Mouse (Mus musculus) megakaryocyte, embryonic 14.5 days (primary cell): ENCODE measurements around the gene Capn15. TPM values are rescaled to one million over a fixed set of nuclear protein-coding genes. Genes with fewer than 3 reads are reported as not detected.

ENCODE experiments used
- H3K27me3 ChIP-seq: replicated peaks from 2 replicates; pipeline ENCODE3; 2012; ENCODE audit warnings: inconsistent platforms
- H3K36me3 ChIP-seq: replicated peaks from 2 replicates; pipeline ENCODE3; 2012; ENCODE audit warnings: low read length, inconsistent platforms, mixed read lengths
- H3K4me1 ChIP-seq: 2 replicates; pipeline ENCODE4 v1.6.1; 2012; ENCODE audit warnings: inconsistent platforms
- H3K4me3 ChIP-seq: replicated peaks from 2 replicates; pipeline ENCODE3; 2012; ENCODE audit warnings: moderate library complexity, mild to moderate bottlenecking, inconsistent platforms
- H3K9me3 ChIP-seq: 2 replicates; pipeline ENCODE4 v1.6.1; 2012; ENCODE audit warnings: inconsistent platforms
- FLI1 ChIP-seq: IDR thresholded peaks from 2 replicates; pipeline ENCODE4 v1.6.1; 2012; ENCODE audit warnings: low read length, inconsistent platforms, mixed read lengths
- GATA1 ChIP-seq: IDR thresholded peaks from 3 replicates; pipeline ENCODE4 v1.6.1; 2012; ENCODE audit warnings: mixed read lengths, low read length, inconsistent platforms, borderline replicate concordance
- polyA plus RNA-seq: library from polyadenylated mRNA; stranded (reverse); fragments of >175 nt; gene quantifications from 2 replicates; pipeline ENCODE4 v1.2.3, GENCODE M21; 2012; ENCODE audit warnings: low replicate concordance; ENCODE audit not compliant: insufficient read depth

Gene Capn15
- polyA plus RNA-seq, 1 experiment, result 12.2 TPM

- no peaks in the 10 kb centered on the region for H3K9me3 ChIP-seq
- peaks cover 2% of the 10 kb centered on the region for H3K27me3 ChIP-seq
- no peak for TF ChIP-seq GATA1
- H3K4me1 ChIP-seq, result peaks cover 63% of the 10 kb centered on the region
- H3K36me3 ChIP-seq, result peaks cover 52% of the 10 kb centered on the region
- H3K4me3 ChIP-seq, result peak overlapping the region; percentile 74
Measured at GRCm38 (mm10) chr17:25913186-25913876, 72.3 kb downstream of the Capn15 start.

- TF ChIP-seq FLI1, result no peak
- no peak for TF ChIP-seq GATA1
- Histone ChIP-seq H3K4me1 (peaks cover 53% of the 10 kb centered on the region), H3K27me3 (peaks cover 2% of the 10 kb centered on the region), H3K36me3 (peaks cover 52% of the 10 kb centered on the region), H3K4me3 (peak overlapping the region; percentile 2), H3K9me3 (no peaks in the 10 kb centered on the region)
Measured at GRCm38 (mm10) chr17:25911816-25912215, 73.8 kb downstream of the Capn15 start.

Other genes starting within 250 kb of the Capn15 start
- 1.1 TPM in 1 of 2 replicates, not detected in the other for gene Mslnl, start 249.8 kb downstream of the Capn15 start, polyA plus RNA-seq
- not detected in 2 replicates for gene Msln, start 231.4 kb downstream of the Capn15 start, polyA plus RNA-seq
- gene Narfl, start 212.0 kb downstream of the Capn15 start, polyA plus RNA-seq, result 5.5 and 12.7 TPM in 2 replicates
- 14.8 and 29.7 TPM in 2 replicates for gene Haghl, start 200.1 kb downstream of the Capn15 start, polyA plus RNA-seq
- not detected in 2 replicates for gene Ccdc78, start 199.2 kb downstream of the Capn15 start, polyA plus RNA-seq
- 17.4 and 23.4 TPM in 2 replicates for gene Fam173a, start 192.9 kb downstream of the Capn15 start, polyA plus RNA-seq
- not detected in 2 replicates for gene AC134908.4, start 190.1 kb downstream of the Capn15 start, polyA plus RNA-seq
- 59.9 and 91.1 TPM in 2 replicates for gene Metrn, start 188.7 kb downstream of the Capn15 start, polyA plus RNA-seq
- gene Fbxl16, start 176.7 kb downstream of the Capn15 start, polyA plus RNA-seq, result 0.15 TPM in 1 of 2 replicates, not detected in the other
- 6.4 and 8.2 TPM in 2 replicates for gene Wdr24, start 162.2 kb downstream of the Capn15 start, polyA plus RNA-seq
- 2.4 and 7.8 TPM in 2 replicates for gene Jmjd8, start 156.9 kb downstream of the Capn15 start, polyA plus RNA-seq
- 34.5 and 115 TPM in 2 replicates for gene Stub1, start 152.4 kb downstream of the Capn15 start, polyA plus RNA-seq
- gene Rhbdl1, start 148.5 kb downstream of the Capn15 start, polyA plus RNA-seq, result 2.9 and 3.8 TPM in 2 replicates
- 3.0 and 5.2 TPM in 2 replicates for gene Gm20683, start 144.0 kb downstream of the Capn15 start, polyA plus RNA-seq
- gene Rhot2, start 140.9 kb downstream of the Capn15 start, polyA plus RNA-seq, result 59.4 and 75.2 TPM in 2 replicates
- gene Wdr90, start 124.3 kb downstream of the Capn15 start, polyA plus RNA-seq, result 6.0 and 10.1 TPM in 2 replicates
- 77.6 and 205 TPM in 2 replicates for gene Mcrip2, start 117.0 kb downstream of the Capn15 start, polyA plus RNA-seq
- gene Mettl26, start 110.7 kb downstream of the Capn15 start, polyA plus RNA-seq, result 22.6 and 23.9 TPM in 2 replicates
- 1.9 and 3.1 TPM in 2 replicates for gene Wfikkn1, start 104.9 kb downstream of the Capn15 start, polyA plus RNA-seq
- 8.8 and 24.8 TPM in 2 replicates for gene Rab40c, start 66.1 kb downstream of the Capn15 start, polyA plus RNA-seq
- 48.5 and 65.5 TPM in 2 replicates for gene Pigq, start 40.9 kb downstream of the Capn15 start, polyA plus RNA-seq
- not detected in 2 replicates for gene Nhlrc4, start 40.8 kb downstream of the Capn15 start, polyA plus RNA-seq
- not detected in 2 replicates for gene A930017K11Rik, start 33.2 kb downstream of the Capn15 start, polyA plus RNA-seq
- gene Rab11fip3, start 83.8 kb upstream of the Capn15 start, polyA plus RNA-seq, result 2.7 and 4.0 TPM in 2 replicates
- 0.35 and 1.5 TPM in 2 replicates for gene Decr2, start 104.5 kb upstream of the Capn15 start, polyA plus RNA-seq
- gene Nme4, start 109.8 kb upstream of the Capn15 start, polyA plus RNA-seq, result 28.9 and 32.8 TPM in 2 replicates
- 3.3 and 4.1 TPM in 2 replicates for gene Tmem8, start 127.5 kb upstream of the Capn15 start, polyA plus RNA-seq
- 104 and 138 TPM in 2 replicates for gene Mrpl28, start 137.7 kb upstream of the Capn15 start, polyA plus RNA-seq
- 12.5 and 19.6 TPM in 2 replicates for gene Axin1, start 152.9 kb upstream of the Capn15 start, polyA plus RNA-seq
- gene Pdia2, start 213.3 kb upstream of the Capn15 start, polyA plus RNA-seq, result not detected in 2 replicates
- 0.84 and 8.2 TPM in 2 replicates for gene Rgs11, start 217.2 kb upstream of the Capn15 start, polyA plus RNA-seq
- gene Arhgdig, start 222.0 kb upstream of the Capn15 start, polyA plus RNA-seq, result not detected in 2 replicates